Mouse (Mus musculus): ENCODE results near the gene Vamp4.
A peak's percentile ranks its signal among the peaks of the same experiment; 100 is the strongest.

Gene Vamp4

DNA sequence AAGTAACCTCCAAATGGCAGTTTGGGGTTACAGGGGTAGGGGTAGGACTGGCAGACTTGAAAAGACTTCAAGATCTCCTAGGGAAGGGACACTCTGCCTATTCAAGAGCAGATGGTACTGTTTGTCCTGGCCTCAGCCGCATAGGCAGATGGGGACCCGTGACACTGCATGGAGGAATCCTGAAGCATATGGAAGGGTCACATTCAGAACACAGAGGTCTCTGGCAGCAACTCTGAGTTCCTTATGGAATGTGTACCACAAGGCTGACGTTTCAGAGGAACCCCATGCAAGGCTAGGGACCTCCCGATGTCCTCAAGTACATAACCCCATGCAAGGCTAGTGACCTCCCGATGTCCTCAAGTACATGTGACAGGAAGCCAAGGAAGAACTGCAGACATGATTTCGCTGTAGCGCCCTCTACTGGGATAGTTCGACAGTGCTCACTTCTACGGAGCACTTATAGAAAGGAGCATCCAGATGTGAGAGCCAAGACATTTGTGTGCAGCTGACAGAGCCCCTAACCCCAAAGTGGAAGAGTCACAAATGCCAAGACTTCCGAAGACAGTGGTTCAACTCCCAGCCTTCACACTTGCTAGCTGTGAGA lies 75.9 kb downstream of the Vamp4 start:
- DNase-seq (ENCODE audit: low read depth, low spot score), result peak; percentile 44

DNA sequence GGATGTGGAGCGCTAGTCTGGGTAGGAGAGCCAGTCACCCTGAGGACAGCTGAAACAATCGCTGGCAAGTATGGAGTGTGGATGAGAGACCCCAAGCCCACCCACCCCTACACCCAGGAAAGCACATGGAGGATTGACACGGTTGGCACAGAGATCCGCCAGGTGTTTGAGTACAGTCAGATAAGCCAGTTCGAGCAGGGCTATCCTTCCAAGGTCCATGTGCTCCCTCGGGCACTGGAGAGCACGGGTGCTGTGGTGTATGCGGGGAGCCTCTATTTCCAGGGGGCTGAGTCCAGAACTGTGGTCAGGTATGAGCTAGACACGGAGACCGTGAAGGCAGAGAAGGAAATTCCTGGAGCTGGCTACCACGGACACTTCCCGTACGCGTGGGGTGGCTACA lies 78.1 kb downstream of the Vamp4 start:
- no peak for DNase-seq (ENCODE audit: low read depth, low spot score)
